Mouse (Mus musculus): ENCODE results near the gene Pde10a. TPM values are rescaled to one million over a fixed set of nuclear protein-coding genes. Genes with fewer than 3 reads are reported as not detected.

Pde10a gene
- total and polyA plus RNA-seq, 2 experiments: 0.28 to 0.56 TPM

GRCm38 (mm10) chr17:8915693-8916092, 390.5 kb downstream of the Pde10a start:
- no peak overlapping the region for H3K4me3 ChIP-seq (ENCODE audit: insufficient read depth, low read depth, low read length)
- no peaks in the 10 kb centered on the region for H3K27me3 ChIP-seq (ENCODE audit: control insufficient read depth, insufficient read depth, low read length)
- H3K27ac ChIP-seq (replicated peaks; ENCODE audit: insufficient read depth, low read depth, low read length): no peak overlapping the region
- no peak for DNase-seq (ENCODE audit: extremely low read depth, low read depth, low spot score)
- H3K36me3 ChIP-seq (ENCODE audit: control insufficient read depth, insufficient read depth, low read length): no peaks in the 10 kb centered on the region
- no peak for TF ChIP-seq POLR2A (IDR thresholded peaks at IDR 0.05; ENCODE audit: extremely low read depth, insufficient read depth, low read length)
- no peak for TF ChIP-seq CTCF (IDR thresholded peaks at IDR 0.05; ENCODE audit: low read depth, low read length)
- no peak overlapping the region for H3K9ac ChIP-seq (ENCODE audit: low read depth, low read length)
- no peaks in the 10 kb centered on the region for H3K4me1 ChIP-seq (ENCODE audit: control insufficient read depth, insufficient read depth, low read length)
- no peaks in the 10 kb centered on the region for H3K79me2 ChIP-seq (ENCODE audit: control insufficient read depth, insufficient read depth, low read length)

GRCm38 (mm10) chr17:8923074-8923473, 397.9 kb downstream of the Pde10a start:
- TF ChIP-seq POLR2A (IDR thresholded peaks at IDR 0.05; ENCODE audit: extremely low read depth, insufficient read depth, low read length) (no peak), CTCF (IDR thresholded peaks at IDR 0.05; ENCODE audit: low read depth, low read length) (no peak)
- DNase-seq (ENCODE audit: extremely low read depth, low read depth, low spot score): no peak
- WGBS: 71% methylated on average over 4 of the region's 4 CpGs
- Histone ChIP-seq H3K36me3 (ENCODE audit: control insufficient read depth, insufficient read depth, low read length) (no peaks in the 10 kb centered on the region), H3K9ac (ENCODE audit: low read depth, low read length) (no peak overlapping the region), H3K4me3 (ENCODE audit: insufficient read depth, low read depth, low read length) (no peak overlapping the region), H3K27ac (replicated peaks; ENCODE audit: insufficient read depth, low read depth, low read length) (no peak overlapping the region), H3K4me1 (ENCODE audit: control insufficient read depth, insufficient read depth, low read length) (no peaks in the 10 kb centered on the region), H3K79me2 (ENCODE audit: control insufficient read depth, insufficient read depth, low read length) (no peaks in the 10 kb centered on the region), H3K27me3 (ENCODE audit: control insufficient read depth, insufficient read depth, low read length) (no peaks in the 10 kb centered on the region)

GRCm38 (mm10) chr17:8923727-8924126, 398.6 kb downstream of the Pde10a start:
- Histone ChIP-seq H3K4me1 (ENCODE audit: control insufficient read depth, insufficient read depth, low read length) (0 out of 2 replicates have a peak, but pooled peaks cover 2% of the 10 kb centered on the region), H3K9ac (ENCODE audit: low read depth, low read length) (no peak overlapping the region), H3K79me2 (ENCODE audit: control insufficient read depth, insufficient read depth, low read length) (no peaks in the 10 kb centered on the region), H3K27me3 (ENCODE audit: control insufficient read depth, insufficient read depth, low read length) (no peaks in the 10 kb centered on the region), H3K27ac (replicated peaks; ENCODE audit: insufficient read depth, low read depth, low read length) (no peak overlapping the region), H3K4me3 (ENCODE audit: insufficient read depth, low read depth, low read length) (no peak overlapping the region), H3K36me3 (ENCODE audit: control insufficient read depth, insufficient read depth, low read length) (no peaks in the 10 kb centered on the region)
- DNase-seq (ENCODE audit: extremely low read depth, low read depth, low spot score): no peak
- no peak for TF ChIP-seq CTCF (IDR thresholded peaks at IDR 0.05; ENCODE audit: low read depth, low read length)
- no peak for TF ChIP-seq POLR2A (IDR thresholded peaks at IDR 0.05; ENCODE audit: extremely low read depth, insufficient read depth, low read length)
- 78% methylated on average over 8 of the region's 8 CpGs for WGBS

- no peak overlapping the region for H3K27ac ChIP-seq (replicated peaks; ENCODE audit: insufficient read depth, low read depth, low read length)
- WGBS: 78% methylated on average over 10 of the region's 10 CpGs
Measured at GRCm38 (mm10) chr17:8925819-8926383, 400.7 kb downstream of the Pde10a start.

GRCm38 (mm10) chr17:8928560-8928959, 403.4 kb downstream of the Pde10a start:
- Histone ChIP-seq H3K9ac (ENCODE audit: low read depth, low read length) (no peak overlapping the region), H3K36me3 (ENCODE audit: control insufficient read depth, insufficient read depth, low read length) (no peaks in the 10 kb centered on the region), H3K27ac (replicated peaks; ENCODE audit: insufficient read depth, low read depth, low read length) (no peak overlapping the region), H3K79me2 (ENCODE audit: control insufficient read depth, insufficient read depth, low read length) (no peaks in the 10 kb centered on the region), H3K4me3 (ENCODE audit: insufficient read depth, low read depth, low read length) (no peak overlapping the region), H3K4me1 (ENCODE audit: control insufficient read depth, insufficient read depth, low read length) (peaks cover 4% of the 10 kb centered on the region; the same call in 1 of the 2 replicates), H3K27me3 (ENCODE audit: control insufficient read depth, insufficient read depth, low read length) (no peaks in the 10 kb centered on the region)
- TF ChIP-seq POLR2A (IDR thresholded peaks at IDR 0.05; ENCODE audit: extremely low read depth, insufficient read depth, low read length): no peak
- TF ChIP-seq CTCF (IDR thresholded peaks at IDR 0.05; ENCODE audit: low read depth, low read length): no peak
- DNase-seq (ENCODE audit: extremely low read depth, low read depth, low spot score): peak; percentile 73
- WGBS: 19% methylated on average over 2 of the region's 2 CpGs

More at GRCm38 (mm10) chr17:8925819-8926383, 400.7 kb downstream of the Pde10a start:
- H3K27me3 ChIP-seq (ENCODE audit: control insufficient read depth, insufficient read depth, low read length): no peaks in the 10 kb centered on the region
- no peaks in the 10 kb centered on the region for H3K79me2 ChIP-seq (ENCODE audit: control insufficient read depth, insufficient read depth, low read length)
- H3K9ac ChIP-seq (ENCODE audit: low read depth, low read length): no peak overlapping the region
- no peak for TF ChIP-seq POLR2A (IDR thresholded peaks at IDR 0.05; ENCODE audit: extremely low read depth, insufficient read depth, low read length)
- TF ChIP-seq CTCF (IDR thresholded peaks at IDR 0.05; ENCODE audit: low read depth, low read length): no peak
- DNase-seq (ENCODE audit: extremely low read depth, low read depth, low spot score): no peak
- no peak overlapping the region for H3K4me3 ChIP-seq (ENCODE audit: insufficient read depth, low read depth, low read length)
- H3K4me1 ChIP-seq (ENCODE audit: control insufficient read depth, insufficient read depth, low read length): peaks cover 4% of the 10 kb centered on the region; the same call in 1 of the 2 replicates
- H3K36me3 ChIP-seq (ENCODE audit: control insufficient read depth, insufficient read depth, low read length): no peaks in the 10 kb centered on the region

DNA sequence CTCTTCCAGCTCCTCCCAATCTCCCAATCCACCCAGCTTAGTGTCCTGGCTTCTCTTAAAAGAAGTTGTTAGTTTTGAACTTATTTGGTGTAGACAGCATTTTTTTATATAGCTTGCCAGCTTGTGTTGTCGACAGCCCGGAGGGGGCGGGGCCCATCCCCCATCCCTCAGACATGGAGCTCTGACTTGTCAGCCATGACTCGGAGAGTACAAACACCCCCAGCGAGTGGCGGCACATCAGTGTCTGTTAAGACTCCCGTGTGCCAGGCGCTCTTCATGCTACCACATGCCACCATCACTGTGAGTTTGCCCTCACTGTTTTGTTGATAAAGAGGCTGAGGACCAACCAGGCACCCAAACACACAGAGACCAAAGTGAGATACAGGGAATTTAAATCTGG, 404.5 kb downstream of the Pde10a start:
- Histone ChIP-seq H3K4me3 (ENCODE audit: insufficient read depth, low read depth, low read length) (no peak overlapping the region), H3K36me3 (ENCODE audit: control insufficient read depth, insufficient read depth, low read length) (no peaks in the 10 kb centered on the region), H3K4me1 (ENCODE audit: control insufficient read depth, insufficient read depth, low read length) (peaks cover 4% of the 10 kb centered on the region; the same call in 1 of the 2 replicates), H3K27ac (replicated peaks; ENCODE audit: insufficient read depth, low read depth, low read length) (no peak overlapping the region), H3K9ac (ENCODE audit: low read depth, low read length) (no peak overlapping the region), H3K79me2 (ENCODE audit: control insufficient read depth, insufficient read depth, low read length) (no peaks in the 10 kb centered on the region), H3K27me3 (ENCODE audit: control insufficient read depth, insufficient read depth, low read length) (no peaks in the 10 kb centered on the region)
- 70% methylated on average over 8 of the region's 8 CpGs for WGBS
- DNase-seq (ENCODE audit: extremely low read depth, low read depth, low spot score): no peak
- TF ChIP-seq POLR2A (IDR thresholded peaks at IDR 0.05; ENCODE audit: extremely low read depth, insufficient read depth, low read length) (no peak), CTCF (IDR thresholded peaks at IDR 0.05; ENCODE audit: low read depth, low read length) (no peak)
